Mouse (Mus musculus) lung, adult 2 months (tissue): ENCODE results near the gene Zfhx3. TPM values are rescaled to one million over a fixed set of nuclear protein-coding genes. Genes with fewer than 3 reads are reported as not detected.

Experiments used
- DNase-seq: peaks from one replicate; pipeline ENCODE4 v3.0.0; 2022
- H3K4me1 ChIP-seq: fragments of 200-500 bp; 2 replicates; pipeline ENCODE4 v1.6.1; 2011; ENCODE audit warnings: low read length; ENCODE audit not compliant: control insufficient read depth, insufficient read depth
- H3K4me3 ChIP-seq: fragments of 200-500 bp; replicated peaks from 2 replicates; pipeline ENCODE3; 2011; ENCODE audit warnings: low read depth, mild to moderate bottlenecking, control low read depth, low read length; ENCODE audit errors: extremely low read depth
- CTCF ChIP-seq: fragments of 200-500 bp; IDR thresholded peaks from 2 replicates; pipeline ENCODE4 v1.5.1; 2011; ENCODE audit warnings: mild to moderate bottlenecking, low read length, control low read depth; ENCODE audit not compliant: insufficient read depth
- POLR2A ChIP-seq: fragments of 200-500 bp; IDR thresholded peaks from 2 replicates; pipeline ENCODE4 v1.6.1; 2011; ENCODE audit warnings: low read depth, mild to moderate bottlenecking, control low read depth, low read length, borderline replicate concordance; ENCODE audit errors: extremely low read depth
- WGBS: fragments of 180-500 bp; shearing (Covaris S2); methylation state at CpG from one replicate; pipeline ENCODE4 v1.1.7; 2018; 5-methylcytosine and 5-hydroxymethylcytosine counted together
- polyA plus RNA-seq: library from polyadenylated mRNA; depleted of rRNA; stranded (reverse); fragments of >200 nt; gene quantifications from 2 replicates; pipeline ENCODE4 v1.2.3, GENCODE M21; 2012

The Zfhx3 gene
- polyA plus RNA-seq, 1 experiment: 8.0 TPM

GRCm38 (mm10) chr8:108031159-108031558, 88.7 kb downstream of the Zfhx3 start:
- DNase-seq: no peak
- WGBS: 74% methylated on average over 3 of the region's 3 CpGs
- Histone ChIP-seq H3K4me3 (no peak overlapping the region), H3K4me1 (no peaks in the 10 kb centered on the region)
- TF ChIP-seq CTCF: no peak
- TF ChIP-seq POLR2A: no peak

- Histone ChIP-seq H3K4me3 (no peak overlapping the region), H3K4me1 (no peaks in the 10 kb centered on the region)
- WGBS: 50% methylated on average over 3 of the region's 3 CpGs
- TF ChIP-seq POLR2A: no peak
- no peak for TF ChIP-seq CTCF
- no peak for DNase-seq
Measured at GRCm38 (mm10) chr8:108034070-108034469, 91.6 kb downstream of the Zfhx3 start.

DNA sequence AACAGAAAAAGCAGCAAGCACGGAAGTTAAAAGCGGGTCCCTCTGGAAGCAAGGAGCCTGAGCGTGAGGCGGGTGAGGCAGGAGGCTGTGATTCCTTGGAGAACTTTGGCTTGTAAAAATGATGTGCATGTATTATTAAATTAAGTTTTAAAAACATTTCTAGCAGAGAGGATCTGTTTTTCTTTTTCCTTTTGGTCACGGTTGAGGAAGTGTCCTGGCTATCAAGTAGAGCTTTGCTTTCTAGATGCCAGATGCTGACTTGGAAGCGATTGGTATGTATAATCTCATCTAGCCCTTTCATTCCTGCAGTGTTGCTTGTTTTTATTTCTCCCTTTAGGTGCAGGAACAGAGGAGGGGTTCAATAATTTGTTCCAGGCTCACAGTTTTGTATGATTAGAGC, 92.3 kb downstream of the Zfhx3 start:
- no peak for DNase-seq
- H3K4me1 ChIP-seq: no peaks in the 10 kb centered on the region
- TF ChIP-seq POLR2A (no peak), CTCF (no peak)
- 80% methylated on average over 6 of the region's 6 CpGs for WGBS
- no peak overlapping the region for H3K4me3 ChIP-seq

DNA sequence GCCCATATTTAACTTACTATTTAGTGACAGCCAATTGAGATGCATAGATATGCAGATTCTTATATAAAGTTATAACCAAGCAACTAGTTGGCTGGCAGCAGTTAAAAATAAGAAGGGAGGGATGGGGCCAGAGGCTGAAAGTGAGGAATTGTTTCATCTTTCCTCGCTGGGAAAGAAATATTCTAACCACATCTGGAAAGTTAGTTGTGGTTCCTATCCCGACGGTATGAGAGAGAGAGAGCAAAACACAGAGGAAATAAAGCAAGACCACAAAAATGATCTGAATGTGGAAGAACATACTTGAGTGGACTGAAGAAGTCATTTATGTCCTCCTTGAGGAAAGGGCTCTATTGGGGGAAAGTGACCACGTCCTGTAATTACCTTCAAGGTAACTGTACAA, 101.2 kb downstream of the Zfhx3 start:
- no peak overlapping the region for H3K4me3 ChIP-seq
- TF ChIP-seq POLR2A (no peak), CTCF (no peak)
- no peaks in the 10 kb centered on the region for H3K4me1 ChIP-seq
- DNase-seq: no peak
- WGBS: 67% methylated on average over 4 of the region's 4 CpGs

DNA sequence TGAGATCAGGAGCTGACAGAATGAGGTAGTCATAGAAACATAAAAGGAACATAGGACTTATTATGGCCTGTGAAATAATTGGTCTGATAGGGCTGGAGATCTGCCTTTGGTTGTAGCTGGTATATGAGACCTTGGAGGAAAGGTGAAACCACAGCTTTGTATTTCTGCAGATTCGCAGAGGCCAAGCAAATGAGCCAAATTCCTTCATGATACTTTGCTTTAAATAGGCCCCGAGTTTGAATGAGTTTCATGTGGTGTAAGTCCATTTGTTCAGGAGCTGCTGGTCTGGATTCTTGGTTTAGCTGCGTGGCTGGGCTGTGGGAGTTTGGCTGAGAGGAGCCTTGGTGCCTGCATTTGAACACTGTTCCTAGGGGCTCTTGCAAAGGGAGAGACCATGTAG, 101.7 kb downstream of the Zfhx3 start:
- TF ChIP-seq POLR2A: no peak
- TF ChIP-seq CTCF: no peak
- whole genome bisulfite sequencing: 71% methylated on average over 3 of the region's 3 CpGs
- DNase-seq: no peak
- Histone ChIP-seq H3K4me3 (no peak overlapping the region), H3K4me1 (no peaks in the 10 kb centered on the region)

GRCm38 (mm10) chr8:108056241-108056640, 113.8 kb downstream of the Zfhx3 start:
- WGBS: 63% methylated on average over 5 of the region's 5 CpGs
- Histone ChIP-seq H3K4me1 (no peaks in the 10 kb centered on the region), H3K4me3 (no peak overlapping the region)
- no peak for TF ChIP-seq CTCF
- no peak for TF ChIP-seq POLR2A
- DNase-seq: no peak

GRCm38 (mm10) chr8:108061972-108062371, 119.5 kb downstream of the Zfhx3 start:
- TF ChIP-seq POLR2A: no peak
- no peak for TF ChIP-seq CTCF
- DNase-seq: no peak
- Histone ChIP-seq H3K4me3 (no peak overlapping the region), H3K4me1 (no peaks in the 10 kb centered on the region)
- WGBS: 83% methylated on average over 12 of the region's 12 CpGs

GRCm38 (mm10) chr8:108067111-108067510, 124.7 kb downstream of the Zfhx3 start:
- no peak for DNase-seq
- Histone ChIP-seq H3K4me3 (no peak overlapping the region), H3K4me1 (no peaks in the 10 kb centered on the region)
- no peak for TF ChIP-seq POLR2A
- TF ChIP-seq CTCF: no peak
- 84% methylated on average over 6 of the region's 6 CpGs for WGBS

- WGBS: 39% methylated on average over 8 of the region's 8 CpGs
Measured at GRCm38 (mm10) chr8:108068195-108068594, 125.8 kb downstream of the Zfhx3 start.

DNA sequence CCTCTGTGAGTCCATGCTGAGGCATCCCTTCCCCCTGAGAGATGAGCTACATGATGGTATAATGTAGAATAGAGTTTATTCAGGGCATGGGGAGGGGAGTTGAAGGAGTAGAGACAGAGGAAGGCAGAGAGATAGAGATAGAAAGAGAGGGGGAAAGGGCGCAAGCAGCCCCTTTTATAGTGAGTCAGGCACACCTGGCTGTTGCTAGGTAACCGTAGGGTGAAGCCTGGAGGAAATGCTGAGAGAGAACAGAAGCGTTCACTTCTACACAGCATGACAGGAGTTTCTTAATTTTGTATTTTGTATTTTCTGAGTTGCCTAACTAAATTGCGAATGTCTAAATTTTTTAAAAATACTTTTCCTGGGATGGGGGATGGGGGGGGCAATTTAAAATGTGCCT, 128.0 kb downstream of the Zfhx3 start:
- Histone ChIP-seq H3K4me3 (no peak overlapping the region), H3K4me1 (no peaks in the 10 kb centered on the region)
- TF ChIP-seq POLR2A (no peak), CTCF (no peak)
- WGBS: 73% methylated on average over 4 of the region's 4 CpGs
- DNase-seq: no peak

More at GRCm38 (mm10) chr8:108068195-108068594, 125.8 kb downstream of the Zfhx3 start:
- Histone ChIP-seq H3K4me3 (no peak overlapping the region), H3K4me1 (no peaks in the 10 kb centered on the region)
- TF ChIP-seq POLR2A (no peak), CTCF (no peak)
- DNase-seq: no peak
